Mouse (Mus musculus): ENCODE data around the gene Rdh16. TPM values are rescaled to one million over a fixed set of nuclear protein-coding genes. Genes with fewer than 3 reads are reported as not detected.
"Not testable (repeated sequence)": the region's sequence is repeated elsewhere in the genome, so short reads cannot be mapped to it uniquely, and the experiment has no call there.

The Rdh16 gene
- polyA plus RNA-seq, 1 experiment = 0.04 TPM

DNA sequence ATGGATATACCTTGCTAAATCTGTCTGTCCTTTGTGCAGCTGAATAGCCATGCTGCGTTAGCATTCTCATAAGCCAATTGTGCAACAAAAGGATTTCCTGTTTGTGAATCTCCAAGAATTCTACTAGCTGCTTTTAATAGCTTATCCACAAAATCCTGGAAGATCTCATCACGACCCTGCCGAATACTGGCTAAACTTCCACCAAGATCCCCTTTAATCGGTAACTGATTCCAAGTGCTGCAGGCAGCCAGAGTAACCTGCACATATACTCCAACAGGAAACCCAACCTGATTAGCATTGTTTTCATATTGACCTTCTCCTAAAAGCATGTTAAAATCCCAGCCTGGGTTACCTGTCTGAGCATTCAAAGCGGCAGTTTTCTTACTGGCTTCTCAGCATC, 34.3 kb downstream of the Rdh16 start:
- TF ChIP-seq CTCF (IDR thresholded peaks at IDR 0.05; ENCODE audit: extremely low read depth, insufficient read depth, insufficient read length, insufficient replicate concordance) (no peak), POLR2A (IDR thresholded peaks at IDR 0.05; ENCODE audit: low read depth, low read length) (no peak)
- Histone ChIP-seq H3K36me3 (ENCODE audit: control insufficient read depth, insufficient read depth, low read length) (no peaks in the 10 kb centered on the region), H3K27me3 (ENCODE audit: control insufficient read depth, insufficient read depth, low read length) (no peaks in the 10 kb centered on the region), H3K4me1 (ENCODE audit: control insufficient read depth, insufficient read depth, insufficient read length) (no peaks in the 10 kb centered on the region), H3K27ac (ENCODE audit: insufficient read depth, low read length) (no peak overlapping the region), H3K4me3 (ENCODE audit: extremely low read depth, insufficient read depth, insufficient read length) (no peak overlapping the region)
- 82% methylated on average over 5 of the region's 5 CpGs for WGBS
- no peak for DNase-seq (ENCODE audit: low read depth in 1 of 2, low spot score in 2 of 2)

GRCm38 (mm10) chr10:127837793-127838192, 36.8 kb downstream of the Rdh16 start:
- H3K27me3 ChIP-seq (ENCODE audit: control insufficient read depth, insufficient read depth, low read length); DNase-seq (ENCODE audit: low read depth in 1 of 2, low spot score in 2 of 2): not testable (repeated sequence)
- WGBS = 90% methylated on average over 5 of the region's 5 CpGs

DNA sequence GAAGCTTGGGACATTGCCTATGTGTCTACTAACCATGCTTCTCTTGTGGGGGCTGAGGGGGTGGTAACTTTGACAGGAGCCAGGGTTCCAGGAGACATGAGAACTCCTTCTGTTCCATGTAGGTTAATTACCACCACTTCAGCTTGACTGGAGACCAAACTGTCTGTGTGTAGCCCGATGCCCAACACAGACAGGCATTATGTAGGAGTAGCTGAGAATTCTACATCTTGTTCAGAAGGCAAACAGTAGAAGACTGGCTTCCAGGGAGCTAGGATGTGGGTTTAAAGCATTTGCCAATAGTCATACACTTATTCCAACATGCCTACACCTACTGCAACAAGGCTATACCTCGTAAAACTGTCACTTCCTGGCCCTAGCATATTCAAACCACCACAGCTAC, 37.6 kb downstream of the Rdh16 start:
- no peak for DNase-seq (ENCODE audit: low read depth in 1 of 2, low spot score in 2 of 2)
- H3K36me3 ChIP-seq (ENCODE audit: control insufficient read depth, insufficient read depth, low read length) = no peaks in the 10 kb centered on the region

More at GRCm38 (mm10) chr10:127837793-127838192, 36.8 kb downstream of the Rdh16 start:
- H3K36me3 ChIP-seq (ENCODE audit: control insufficient read depth, insufficient read depth, low read length); H3K4me3 ChIP-seq (ENCODE audit: extremely low read depth, insufficient read depth, insufficient read length); H3K27ac ChIP-seq (ENCODE audit: insufficient read depth, low read length); H3K4me1 ChIP-seq (ENCODE audit: control insufficient read depth, insufficient read depth, insufficient read length): not testable (repeated sequence)

DNA sequence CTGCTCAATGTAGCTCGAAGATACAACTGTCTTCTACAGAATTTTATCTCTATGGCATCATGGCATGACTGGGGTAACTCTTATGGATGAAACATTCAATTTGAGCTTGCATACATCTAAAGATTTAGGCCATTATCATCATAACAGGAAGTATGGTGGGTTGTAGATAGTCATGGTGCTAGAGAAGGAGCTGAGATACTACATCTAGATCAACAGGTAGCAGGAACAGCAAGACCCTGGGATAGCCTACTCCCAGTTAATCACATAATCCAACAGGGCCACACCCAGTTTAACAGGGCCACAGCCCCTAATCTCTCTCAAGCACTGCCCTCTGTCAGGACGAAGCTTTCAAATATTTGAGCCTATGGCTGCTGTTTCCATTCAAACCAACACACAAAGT, 39.8 kb downstream of the Rdh16 start:
- no peaks in the 10 kb centered on the region for H3K36me3 ChIP-seq (ENCODE audit: control insufficient read depth, insufficient read depth, low read length)
- no peak overlapping the region for H3K4me3 ChIP-seq (ENCODE audit: extremely low read depth, insufficient read depth, insufficient read length)
- 75% methylated on average over 2 of the region's 2 CpGs for WGBS
- DNase-seq (ENCODE audit: low read depth in 1 of 2, low spot score in 2 of 2) = no peak
- H3K27ac ChIP-seq (ENCODE audit: insufficient read depth, low read length) = no peak overlapping the region
- no peak for TF ChIP-seq POLR2A (IDR thresholded peaks at IDR 0.05; ENCODE audit: low read depth, low read length)
- TF ChIP-seq CTCF (IDR thresholded peaks at IDR 0.05; ENCODE audit: extremely low read depth, insufficient read depth, insufficient read length, insufficient replicate concordance) = no peak
- H3K27me3 ChIP-seq (ENCODE audit: control insufficient read depth, insufficient read depth, low read length) = no peaks in the 10 kb centered on the region
- H3K4me1 ChIP-seq (ENCODE audit: control insufficient read depth, insufficient read depth, insufficient read length) = no peaks in the 10 kb centered on the region

More for the DNA sequence above, 37.6 kb downstream of the Rdh16 start:
- no peaks in the 10 kb centered on the region for H3K4me1 ChIP-seq (ENCODE audit: control insufficient read depth, insufficient read depth, insufficient read length)
- TF ChIP-seq POLR2A (IDR thresholded peaks at IDR 0.05; ENCODE audit: low read depth, low read length) (no peak), CTCF (IDR thresholded peaks at IDR 0.05; ENCODE audit: extremely low read depth, insufficient read depth, insufficient read length, insufficient replicate concordance) (no peak)
- H3K4me3 ChIP-seq (ENCODE audit: extremely low read depth, insufficient read depth, insufficient read length) = no peak overlapping the region
- no peaks in the 10 kb centered on the region for H3K27me3 ChIP-seq (ENCODE audit: control insufficient read depth, insufficient read depth, low read length)
- no peak overlapping the region for H3K27ac ChIP-seq (ENCODE audit: insufficient read depth, low read length)
- WGBS = 92% methylated on average over 2 of the region's 2 CpGs

- H3K4me3 ChIP-seq (ENCODE audit: extremely low read depth, insufficient read depth, insufficient read length); H3K4me1 ChIP-seq (ENCODE audit: control insufficient read depth, insufficient read depth, insufficient read length); H3K27ac ChIP-seq (ENCODE audit: insufficient read depth, low read length); H3K36me3 ChIP-seq (ENCODE audit: control insufficient read depth, insufficient read depth, low read length); H3K27me3 ChIP-seq (ENCODE audit: control insufficient read depth, insufficient read depth, low read length); DNase-seq (ENCODE audit: low read depth in 1 of 2, low spot score in 2 of 2): not testable (repeated sequence)
- 91% methylated on average over 5 of the region's 5 CpGs for WGBS
Observed at GRCm38 (mm10) chr10:127845945-127846344, 45.0 kb downstream of the Rdh16 start.

- no peaks in the 10 kb centered on the region for H3K36me3 ChIP-seq (ENCODE audit: control insufficient read depth, insufficient read depth, low read length)
- H3K27me3 ChIP-seq (ENCODE audit: control insufficient read depth, insufficient read depth, low read length) = no peaks in the 10 kb centered on the region
- H3K4me1 ChIP-seq (ENCODE audit: control insufficient read depth, insufficient read depth, insufficient read length) = no peaks in the 10 kb centered on the region
- no peak overlapping the region for H3K27ac ChIP-seq (ENCODE audit: insufficient read depth, low read length)
- H3K4me3 ChIP-seq (ENCODE audit: extremely low read depth, insufficient read depth, insufficient read length) = no peak overlapping the region
- DNase-seq (ENCODE audit: low read depth in 1 of 2, low spot score in 2 of 2) = no peak
- WGBS = 85% methylated on average over 1 of the region's 1 CpGs
- TF ChIP-seq POLR2A (IDR thresholded peaks at IDR 0.05; ENCODE audit: low read depth, low read length) = no peak
- no peak for TF ChIP-seq CTCF (IDR thresholded peaks at IDR 0.05; ENCODE audit: extremely low read depth, insufficient read depth, insufficient read length, insufficient replicate concordance)
Observed at GRCm38 (mm10) chr10:127848089-127848488, 47.1 kb downstream of the Rdh16 start.

GRCm38 (mm10) chr10:127849628-127850027, 48.7 kb downstream of the Rdh16 start, which contains the start of gene Rdh19:
Gene Rdh19 (plus strand): TSS chr10:127849928.
- TF ChIP-seq CTCF (IDR thresholded peaks at IDR 0.05; ENCODE audit: extremely low read depth, insufficient read depth, insufficient read length, insufficient replicate concordance) (no peak), POLR2A (IDR thresholded peaks at IDR 0.05; ENCODE audit: low read depth, low read length) (no peak)
- 64% methylated on average over 1 of the region's 1 CpGs for WGBS
- Histone ChIP-seq H3K36me3 (ENCODE audit: control insufficient read depth, insufficient read depth, low read length) (no peaks in the 10 kb centered on the region), H3K4me1 (ENCODE audit: control insufficient read depth, insufficient read depth, insufficient read length) (no peaks in the 10 kb centered on the region), H3K27ac (ENCODE audit: insufficient read depth, low read length) (no peak within 1 kb of the TSS), H3K27me3 (ENCODE audit: control insufficient read depth, insufficient read depth, low read length) (no peaks in the 10 kb centered on the region), H3K4me3 (ENCODE audit: extremely low read depth, insufficient read depth, insufficient read length) (no peak within 1 kb of the TSS)
- no peak for DNase-seq (ENCODE audit: low read depth in 1 of 2, low spot score in 2 of 2)
